Mouse (Mus musculus) layer of hippocampus, adult 2 months (tissue): ENCODE data around the gene Zfp966. TPM values are rescaled to one million over a fixed set of nuclear protein-coding genes. Genes with fewer than 3 reads are reported as not detected.
"Not testable (repeated sequence)": the region's sequence is repeated elsewhere in the genome, so short reads cannot be mapped to it uniquely, and the experiment has no call there.

Source experiments
- DNase-seq, 2 experiments: peaks; one replicate each; pipeline ENCODE4 v3.0.0; 2022; ENCODE audit warnings: low spot score in 2 of 2
- H3K27ac ChIP-seq: fragments of 200-600 bp; 2 replicates; pipeline ENCODE4 v1.8.1; 2022
- H3K4me3 ChIP-seq: fragments of 200-600 bp; 2 replicates; pipeline ENCODE4 v1.8.1; 2022; ENCODE audit warnings: mild to moderate bottlenecking
- long read RNA-seq, 2 experiments: library from polyadenylated mRNA; stranded (forward); transcript quantifications; one replicate each; pipeline ENCODE4 v2.0.0; 2021; ENCODE audit warnings: borderline mapping rate in 2 of 2
- total RNA-seq, 2 experiments: library from RNA; stranded (reverse); gene quantifications; 2 replicates each; pipeline ENCODE4 v1.2.3; 2021

The Zfp966 gene
- 1 to 10 TPM; 6.8 to 7.6 TPM for total RNA-seq
- long read RNA-seq, experiment 1, partial matches to known transcripts = 1 of 2 reads
- long read RNA-seq, experiment 1, other reads (novel, unspliced or antisense) = 1 of 2 reads
- long read RNA-seq, experiment 2 = 0 reads

- H3K4me3 ChIP-seq, H3K27ac ChIP-seq, DNase-seq: not testable (repeated sequence)
Measured at GRCm38 (mm10) chr2:175931000-175931399, at the start of gene Zfp966. TSS of gene Zfp966 (minus strand) at chr2:175931100.

- H3K27ac ChIP-seq, DNase-seq: not testable (repeated sequence)
Measured at GRCm38 (mm10) chr2:175965031-175965430, 34.1 kb upstream of the Zfp966 start, which contains the start of gene Gm2026. TSS of gene Gm2026 (plus strand) at chr2:175965331.

GRCm38 (mm10) chr2:175869024-175869423 is 61.9 kb downstream of the Zfp966 start, which contains the start of gene Gm6710:
TSS of gene Gm6710 (plus strand) at chr2:175869219.
- H3K27ac ChIP-seq, H3K4me3 ChIP-seq, DNase-seq: not testable (repeated sequence)

More at GRCm38 (mm10) chr2:175965031-175965430, 34.1 kb upstream of the Zfp966 start, which contains the start of gene Gm2026:
- not testable (repeated sequence) for H3K4me3 ChIP-seq

Other genes starting within 250 kb of the Zfp966 start
- gene Zfp969, start 227.5 kb downstream of the Zfp966 start, total RNA-seq = not detected
- gene Gm2007, start 189.6 kb downstream of the Zfp966 start, total RNA-seq = not detected
- 10 to 100 TPM; 13.4 to 16.8 TPM for gene Gm14288, start 130.0 kb downstream of the Zfp966 start, total RNA-seq
- 10 to 100 TPM; 43.4 to 47.6 TPM for gene Gm6710, start 61.9 kb downstream of the Zfp966 start, total RNA-seq
- gene Gm2026, start 34.2 kb upstream of the Zfp966 start, total RNA-seq = 10 to 100 TPM; 49.1 to 50.1 TPM
- 1 to 10 TPM in 1 of 2 experiments, under 1 TPM in 1; 0.20 to 5.7 TPM for gene Gm2004, start 218.7 kb upstream of the Zfp966 start, total RNA-seq